9 mouse cellular contexts compared by ENCODE assay signal in the genomic region with DNA sequence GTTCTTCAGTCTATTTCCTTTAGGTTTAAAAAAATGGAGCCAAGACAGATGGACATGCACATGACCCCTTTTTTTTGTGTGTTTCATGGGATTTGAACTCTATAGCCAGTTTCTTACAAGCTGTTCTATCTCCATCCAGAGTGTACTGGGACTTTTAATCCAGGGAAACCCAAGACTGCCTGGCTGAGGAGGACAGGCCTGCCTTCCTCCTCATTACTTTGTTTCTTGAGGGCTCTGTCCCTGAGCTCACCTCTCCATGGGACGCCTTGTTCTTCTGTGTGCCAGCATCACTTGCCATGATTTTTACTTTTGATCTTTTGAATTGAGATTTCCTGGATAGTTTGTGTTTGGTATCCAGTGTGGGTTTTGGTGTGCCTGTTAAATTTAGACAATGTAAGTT. TPM values are rescaled to one million over a fixed set of nuclear protein-coding genes. Genes with fewer than 3 reads are reported as not detected.
DNase-seq lines count a peak whose midpoint lies in the region; ATAC-seq lines count a peak whose summit lies in the region.
"Had no signal": no experiment of that assay in that cellular context is flagged by ENCODE, and none has a peak within 500 bp of the region (broad histone marks: within the 10 kb centered on the region; RNA-seq: fewer than 3 reads in every experiment).

No protein-coding gene starts in this region.

- no peak overlapping the region for H3K27ac ChIP-seq in heart, embryonic 15.5 days
- no peak overlapping the region for H3K27ac ChIP-seq in brown adipose tissue, adult 24 weeks (replicated peaks; ENCODE audit: low read depth, low read length)
- no peak overlapping the region for H3K27ac ChIP-seq in hindbrain, embryonic 16.5 days (ENCODE audit: low read depth, low read length)
- H3K27ac ChIP-seq in midbrain, embryonic 16.5 days (ENCODE audit: low read length): no peak overlapping the region

- peak overlapping the region; percentile 97 for H3K4me3 ChIP-seq in heart, embryonic 15.5 days
- peak overlapping the region; percentile 98 for H3K4me3 ChIP-seq in brown adipose tissue, adult 24 weeks (ENCODE audit: insufficient read depth, low read depth, low read length)
- H3K4me3 ChIP-seq in hindbrain, embryonic 16.5 days (ENCODE audit: low read length): peak overlapping the region; percentile 86
- H3K4me3 ChIP-seq in midbrain, embryonic 16.5 days (ENCODE audit: low read depth, low read length): peak overlapping the region; percentile 89

- peak overlapping the region; percentile 83 for H3K4me2 ChIP-seq in heart, embryonic 15.5 days
- H3K4me2 ChIP-seq in hindbrain, embryonic 16.5 days (ENCODE audit: low read length): peak overlapping the region; percentile 86
- peak overlapping the region; percentile 79 for H3K4me2 ChIP-seq in midbrain, embryonic 16.5 days (ENCODE audit: low read length)

- no peaks in the 10 kb centered on the region for H3K36me3 ChIP-seq in heart, embryonic 15.5 days
- H3K36me3 ChIP-seq in hindbrain, embryonic 16.5 days (ENCODE audit: control insufficient read depth, insufficient read depth, low read length): no peaks in the 10 kb centered on the region
- H3K36me3 ChIP-seq in midbrain, embryonic 16.5 days (ENCODE audit: control insufficient read depth, insufficient read depth, low read length): no peaks in the 10 kb centered on the region

- no peaks in the 10 kb centered on the region for H3K9me3 ChIP-seq in heart, embryonic 15.5 days (replicated peaks)
- no peaks in the 10 kb centered on the region for H3K9me3 ChIP-seq in hindbrain, embryonic 16.5 days (ENCODE audit: control insufficient read depth, low read length)
- no peaks in the 10 kb centered on the region for H3K9me3 ChIP-seq in midbrain, embryonic 16.5 days (replicated peaks; ENCODE audit: control insufficient read depth, low read length, poor library complexity, severe bottlenecking)

- H3K4me1 ChIP-seq in heart, embryonic 15.5 days (replicated peaks): peaks cover 18% of the 10 kb centered on the region
- peaks cover 9% of the 10 kb centered on the region for H3K4me1 ChIP-seq in brown adipose tissue, adult 24 weeks (ENCODE audit: control insufficient read depth, insufficient read depth, insufficient read length, low read length)
- peaks cover 16% of the 10 kb centered on the region for H3K4me1 ChIP-seq in hindbrain, embryonic 16.5 days (ENCODE audit: control insufficient read depth, insufficient read depth, low read depth, low read length)
- peaks cover 17% of the 10 kb centered on the region for H3K4me1 ChIP-seq in midbrain, embryonic 16.5 days (ENCODE audit: control insufficient read depth, insufficient read depth, low read length)

- H3K9ac ChIP-seq in heart, embryonic 15.5 days: peak overlapping the region; percentile 94
- no peak overlapping the region for H3K9ac ChIP-seq in hindbrain, embryonic 16.5 days (ENCODE audit: low read depth, low read length)
- H3K9ac ChIP-seq in midbrain, embryonic 16.5 days (ENCODE audit: low read depth, low read length): 0 out of 2 replicates have a peak overlapping the region, but pooled peaks have one; percentile 26

- no peaks in the 10 kb centered on the region for H3K27me3 ChIP-seq in heart, embryonic 15.5 days
- H3K27me3 ChIP-seq in hindbrain, embryonic 16.5 days (replicated peaks; ENCODE audit: control insufficient read depth, insufficient read depth, low read length): no peaks in the 10 kb centered on the region
- no peaks in the 10 kb centered on the region for H3K27me3 ChIP-seq in midbrain, embryonic 16.5 days (ENCODE audit: control insufficient read depth, insufficient read depth, low read depth, low read length)

- no peak for ATAC-seq in heart, embryonic 15.5 days (replicated peaks; ENCODE audit: insufficient number of reproducible peaks, insufficient read depth, low FRiP score, low read depth)
- ATAC-seq in hindbrain, embryonic 16.5 days: no peak
- ATAC-seq in midbrain, embryonic 16.5 days: no peak
- ATAC-seq: Patski had no signal

- 82% methylated on average over 1 of the region's 1 CpGs for WGBS in heart, embryonic 15.5 days
- WGBS in hindbrain, embryonic 16.5 days: 93% methylated on average over 1 of the region's 1 CpGs
- 88% methylated on average over 1 of the region's 1 CpGs for WGBS in midbrain, embryonic 16.5 days

- no peak for DNase-seq in heart, postnatal 4 days
- no peak for DNase-seq in adrenal gland, adult 18-20 months (ENCODE audit: low spot score in 2 of 2)
- DNase-seq in kidney, postnatal 36 days: no peak
- DNase-seq in kidney, adult 18-20 months: no peak

RNA-seq across cellular contexts. Expression of a gene that starts 1.6 kb away (rescaled TPM):
- polyA plus RNA-seq in heart, embryonic 15.5 days (2015; fragmentation: Nextera tagmentation; extraction: Ambion mirVana): 148 and 150 TPM in 2 replicates
- 100 to 1,000 TPM; 168 to 174 TPM for total RNA-seq in heart, postnatal 4 days (2021)
- 80.7 and 86.2 TPM in 2 replicates for polyA plus RNA-seq in brown adipose tissue, adult 24 weeks (2012; ENCODE audit: insufficient read depth, insufficient read length, missing spikeins)
- polyA plus RNA-seq in hindbrain, embryonic 16.5 days (2015; fragmentation: Nextera tagmentation; extraction: Ambion mirVana): 127 and 138 TPM in 2 replicates
- 150 and 170 TPM in 2 replicates for polyA plus RNA-seq in midbrain, embryonic 16.5 days (2015; fragmentation: Nextera tagmentation; extraction: Ambion mirVana)
- 100 to 1,000 TPM; 214 to 222 TPM for total RNA-seq in adrenal gland, adult 18-20 months (2021)
